Mouse (Mus musculus) heart, embryonic 11.5 days (tissue): Measurements from ENCODE around the gene Abcc6. TPM values are rescaled to one million over a fixed set of nuclear protein-coding genes. Genes with fewer than 3 reads are reported as not detected.

Experiments used
- ATAC-seq: fragments of 200-750 bp; cut with Nextera tagmentation; replicated peaks from 2 replicates; pipeline ENCODE4 v1.8.0; 2017; ENCODE audit warnings: moderate library complexity; ENCODE audit not compliant: insufficient number of reproducible peaks, low FRiP score, low TSS enrichment
- H3K27ac ChIP-seq: fragments of 300-500 bp; sonication (generic); 2 replicates; pipeline ENCODE4 v1.5.1; 2014; ENCODE audit warnings: mild to moderate bottlenecking, low read depth, low read length
- H3K27me3 ChIP-seq: fragments of 300-500 bp; sonication (generic); 2 replicates; pipeline ENCODE4 v1.6.1; 2014; ENCODE audit warnings: mild to moderate bottlenecking, low read length, mixed read lengths; ENCODE audit not compliant: control insufficient read depth, insufficient read depth
- H3K36me3 ChIP-seq: fragments of 300-500 bp; sonication (generic); 2 replicates; pipeline ENCODE4 v1.6.1; 2014; ENCODE audit warnings: mild to moderate bottlenecking, low read length, moderate library complexity, mixed read lengths; ENCODE audit not compliant: control insufficient read depth, insufficient read depth
- H3K4me1 ChIP-seq: fragments of 300-500 bp; sonication (generic); 2 replicates; pipeline ENCODE4 v1.6.1; 2014; ENCODE audit warnings: low read length; ENCODE audit not compliant: control insufficient read depth, insufficient read depth
- H3K4me2 ChIP-seq: fragments of 300-500 bp; sonication (generic); 2 replicates; pipeline ENCODE4 v1.6.1; 2014; ENCODE audit warnings: mild to moderate bottlenecking, moderate library complexity
- H3K4me3 ChIP-seq: fragments of 300-500 bp; sonication (generic); 2 replicates; pipeline ENCODE4 v1.5.1; 2014; ENCODE audit warnings: low read depth, low read length
- H3K9ac ChIP-seq: fragments of 300-500 bp; sonication (generic); 2 replicates; pipeline ENCODE4 v1.6.1; 2014; ENCODE audit warnings: mild to moderate bottlenecking, low read depth, low read length, moderate library complexity
- H3K9me3 ChIP-seq: fragments of 300-500 bp; sonication (generic); replicated peaks from 2 replicates; pipeline ENCODE4 v1.6.1; 2016; ENCODE audit warnings: low read length; ENCODE audit not compliant: control insufficient read depth
- WGBS: fragments of 180-500 bp; shearing (Covaris S2); extraction: QIAGEN DNeasy Blood & Tissue Kit; methylation state at CpG from one replicate; pipeline ENCODE4 v1.1.7; 2014; ENCODE audit not compliant: insufficient replicate concordance; 5-methylcytosine and 5-hydroxymethylcytosine counted together
- polyA plus RNA-seq: library from polyadenylated mRNA; unstranded; fragments of >200 nt; fragmentation: Nextera tagmentation; extraction: Ambion mirVana; gene quantifications from 2 replicates; pipeline ENCODE4 v1.2.1, GENCODE M21; 2014

The Abcc6 gene
- polyA plus RNA-seq, 1 experiment from 2014 or later, result 0.04 TPM

- Histone ChIP-seq H3K4me2 (no peak overlapping the region), H3K27me3 (no peaks in the 10 kb centered on the region), H3K9me3 (no peaks in the 10 kb centered on the region), H3K9ac (no peak overlapping the region), H3K4me3 (no peak overlapping the region), H3K36me3 (no peaks in the 10 kb centered on the region), H3K4me1 (no peaks in the 10 kb centered on the region; the same call in 1 of the 2 replicates), H3K27ac (no peak overlapping the region; the same call in 1 of the 2 replicates)
- 22% methylated on average over 9 of the region's 9 CpGs for WGBS
- 0 out of 2 replicates have a peak, but pooled peaks have one; percentile 39 for ATAC-seq
These were observed 16.7 kb downstream of the Abcc6 start for GRCm38 (mm10) chr7:46013266-46014010.

- no peaks in the 10 kb centered on the region for H3K9me3 ChIP-seq
- H3K4me2 ChIP-seq, result no peak overlapping the region
- 0 out of 2 replicates have a peak, but pooled peaks cover 4% of the 10 kb centered on the region for H3K27me3 ChIP-seq
- no peak overlapping the region for H3K9ac ChIP-seq
- no peaks in the 10 kb centered on the region; the same call in 1 of the 2 replicates for H3K4me1 ChIP-seq
- no peak overlapping the region for H3K4me3 ChIP-seq
- ATAC-seq, result no peak
- no peak overlapping the region for H3K27ac ChIP-seq
- H3K36me3 ChIP-seq, result no peaks in the 10 kb centered on the region
These were observed 18.0 kb downstream of the Abcc6 start for GRCm38 (mm10) chr7:46012121-46012520.

DNA sequence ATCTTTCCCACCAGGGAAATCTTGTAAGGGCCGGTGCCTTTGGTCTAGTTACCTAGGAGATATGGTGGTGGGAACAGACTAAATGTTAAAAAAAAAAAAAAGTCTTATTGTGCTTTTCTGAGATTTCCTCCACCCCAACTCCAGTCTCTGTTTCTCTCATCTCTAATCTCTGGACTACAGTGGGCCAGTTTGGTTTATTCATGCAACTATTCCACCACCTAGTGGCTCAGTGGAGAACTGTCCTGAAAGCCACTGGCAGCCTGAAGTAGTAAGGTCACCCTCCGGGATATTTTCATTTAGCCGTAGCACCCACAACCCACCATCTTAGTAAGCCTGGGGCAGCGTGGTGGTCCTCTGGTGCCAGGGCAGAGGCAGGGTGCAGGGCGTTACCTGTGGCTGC, 20.5 kb downstream of the Abcc6 start:
- Histone ChIP-seq H3K4me1 (no peaks in the 10 kb centered on the region; the same call in 1 of the 2 replicates), H3K27ac (no peak overlapping the region), H3K9me3 (no peaks in the 10 kb centered on the region), H3K4me2 (no peak overlapping the region), H3K27me3 (0 out of 2 replicates have a peak, but pooled peaks cover 8% of the 10 kb centered on the region), H3K9ac (no peak overlapping the region), H3K36me3 (no peaks in the 10 kb centered on the region), H3K4me3 (no peak overlapping the region)
- ATAC-seq, result no peak
- 19% methylated on average over 5 of the region's 5 CpGs for WGBS

GRCm38 (mm10) chr7:46002748-46003147, 27.4 kb downstream of the Abcc6 start:
- ATAC-seq, result no peak
- Histone ChIP-seq H3K4me1 (no peaks in the 10 kb centered on the region), H3K36me3 (no peaks in the 10 kb centered on the region), H3K9ac (no peak overlapping the region), H3K27me3 (0 out of 2 replicates have a peak, but pooled peaks cover 5% of the 10 kb centered on the region), H3K9me3 (no peaks in the 10 kb centered on the region), H3K4me3 (no peak overlapping the region), H3K4me2 (no peak overlapping the region), H3K27ac (no peak overlapping the region)
- 59% methylated on average over 4 of the region's 4 CpGs for WGBS

DNA sequence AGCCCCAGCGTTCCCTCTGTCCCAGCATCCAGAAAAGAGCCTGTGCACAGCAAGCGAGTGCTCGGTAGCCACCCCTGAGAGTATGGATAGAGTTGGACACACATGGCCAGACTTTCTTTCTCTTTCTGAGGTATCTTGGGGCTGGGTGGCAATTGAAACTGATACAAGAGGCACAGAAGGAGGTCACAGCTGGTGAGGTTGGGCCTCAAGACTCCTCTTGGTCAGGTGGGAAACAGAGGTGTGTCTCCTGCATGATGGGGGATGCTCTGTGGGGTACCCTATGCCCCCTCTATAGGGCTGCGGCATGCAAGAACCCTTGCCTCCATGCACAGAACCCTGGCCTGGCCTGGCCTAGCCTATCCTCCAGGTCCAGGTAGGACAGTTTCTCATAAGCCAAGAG, 29.5 kb downstream of the Abcc6 start:
- ATAC-seq, result no peak
- Histone ChIP-seq H3K27ac (no peak overlapping the region), H3K4me1 (no peaks in the 10 kb centered on the region), H3K36me3 (no peaks in the 10 kb centered on the region), H3K9ac (no peak overlapping the region), H3K27me3 (0 out of 2 replicates have a peak, but pooled peaks cover 2% of the 10 kb centered on the region), H3K4me2 (no peak overlapping the region), H3K9me3 (no peaks in the 10 kb centered on the region), H3K4me3 (no peak overlapping the region)
- WGBS, result 83% methylated on average over 4 of the region's 4 CpGs

DNA sequence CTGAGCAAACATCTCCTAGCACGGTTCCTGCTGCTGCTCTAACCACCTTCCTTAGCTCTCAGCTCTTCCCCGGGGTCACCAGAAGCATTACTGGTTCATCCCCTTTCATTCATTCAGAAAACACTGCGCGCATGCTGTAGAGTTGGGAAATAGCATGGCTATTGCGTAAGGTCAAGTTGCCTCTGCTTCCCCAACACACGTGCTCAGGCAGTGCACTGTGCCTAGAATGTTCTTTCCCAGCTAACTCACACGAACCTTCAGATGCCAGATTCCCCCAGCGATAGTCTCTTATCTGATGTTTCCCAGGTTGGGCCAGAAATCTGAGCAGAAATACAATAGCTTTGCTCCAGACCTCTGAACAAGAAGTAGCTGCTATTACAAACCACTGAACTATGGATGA, 37.6 kb downstream of the Abcc6 start:
- H3K4me2 ChIP-seq, result no peak overlapping the region
- no peak overlapping the region for H3K4me3 ChIP-seq
- no peaks in the 10 kb centered on the region for H3K36me3 ChIP-seq
- H3K9me3 ChIP-seq, result no peaks in the 10 kb centered on the region
- H3K27me3 ChIP-seq, result peaks cover 2% of the 10 kb centered on the region
- no peaks in the 10 kb centered on the region for H3K4me1 ChIP-seq
- ATAC-seq, result no peak
- 76% methylated on average over 8 of the region's 8 CpGs for whole genome bisulfite sequencing
- no peak overlapping the region for H3K9ac ChIP-seq
- no peak overlapping the region for H3K27ac ChIP-seq

DNA sequence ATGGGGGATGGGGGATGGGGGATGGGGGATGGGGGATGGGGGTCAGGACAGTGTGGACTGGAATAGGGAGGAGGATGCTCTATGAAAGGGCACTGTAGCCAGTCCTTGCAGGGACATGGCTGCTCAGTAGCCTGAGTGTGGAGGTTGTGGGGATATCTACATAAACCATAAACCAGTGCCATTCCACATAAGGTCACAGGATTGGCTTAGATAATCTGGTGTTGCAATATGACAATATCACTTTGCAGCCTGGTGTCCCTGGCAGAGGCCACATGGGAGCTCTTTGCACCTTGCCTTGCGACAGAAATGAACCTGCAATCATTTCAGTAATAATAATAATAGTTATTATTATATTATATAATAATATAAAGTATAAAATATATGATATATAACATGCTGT, 41.8 kb downstream of the Abcc6 start:
- H3K36me3 ChIP-seq, result no peaks in the 10 kb centered on the region
- no peak overlapping the region for H3K9ac ChIP-seq
- 92% methylated on average over 1 of the region's 1 CpGs for WGBS
- no peak overlapping the region for H3K4me3 ChIP-seq
- H3K4me1 ChIP-seq, result no peaks in the 10 kb centered on the region
- H3K27me3 ChIP-seq, result peaks cover 2% of the 10 kb centered on the region
- H3K4me2 ChIP-seq, result no peak overlapping the region
- no peak for ATAC-seq
- no peak overlapping the region for H3K27ac ChIP-seq
- no peaks in the 10 kb centered on the region for H3K9me3 ChIP-seq

GRCm38 (mm10) chr7:45986893-45987292, 43.2 kb downstream of the Abcc6 start:
- Histone ChIP-seq H3K9me3 (no peaks in the 10 kb centered on the region), H3K27ac (no peak overlapping the region), H3K4me3 (no peak overlapping the region), H3K4me1 (no peaks in the 10 kb centered on the region), H3K27me3 (peaks cover 2% of the 10 kb centered on the region), H3K36me3 (no peaks in the 10 kb centered on the region), H3K4me2 (no peak overlapping the region), H3K9ac (no peak overlapping the region)
- no peak for ATAC-seq
- 74% methylated on average over 6 of the region's 6 CpGs for WGBS

DNA sequence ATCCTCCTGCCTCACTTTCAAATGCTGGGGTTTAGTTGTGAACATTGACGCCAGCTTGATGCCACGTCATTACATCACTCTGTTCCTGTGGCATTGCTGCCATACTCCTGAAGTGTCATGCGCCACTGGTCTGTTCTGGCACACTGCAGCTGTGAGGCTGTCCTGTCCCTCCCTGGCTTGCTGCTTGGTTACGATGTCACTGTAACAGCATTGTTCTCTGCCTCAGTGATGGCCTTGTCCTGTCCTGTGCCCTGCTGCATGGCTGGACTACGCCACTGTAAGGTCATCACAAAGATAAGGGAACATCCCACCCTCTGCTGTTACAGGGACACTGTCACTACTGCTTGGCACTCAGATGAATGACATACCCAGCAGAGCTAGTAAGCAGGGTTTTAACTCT, 48.5 kb downstream of the Abcc6 start:
- H3K4me2 ChIP-seq, result no peak overlapping the region
- WGBS, result 72% methylated on average over 5 of the region's 5 CpGs
- ATAC-seq, result no peak
- H3K36me3 ChIP-seq, result no peaks in the 10 kb centered on the region
- no peaks in the 10 kb centered on the region; the same call in 1 of the 2 replicates for H3K27me3 ChIP-seq
- no peak overlapping the region for H3K27ac ChIP-seq
- no peaks in the 10 kb centered on the region for H3K4me1 ChIP-seq
- H3K9ac ChIP-seq, result no peak overlapping the region
- H3K9me3 ChIP-seq, result no peaks in the 10 kb centered on the region
- no peak overlapping the region for H3K4me3 ChIP-seq
